Mouse (Mus musculus) induced T-regulatory cell, adult 2 months (primary cell): Measurements from ENCODE around the gene Foxn2.

ENCODE experiments used
- DNase-seq: peaks from one replicate; pipeline ENCODE4 v3.0.0-alpha.2; 2012; ENCODE audit warnings: low read depth

Gene Foxn2

GRCm38 (mm10) chr17:88492107-88492460, 51.6 kb downstream of the Foxn2 start:
- no peak for DNase-seq

GRCm38 (mm10) chr17:88493551-88493950, 53.0 kb downstream of the Foxn2 start:
- DNase-seq = no peak

- DNase-seq = no peak
Observed at GRCm38 (mm10) chr17:88494121-88494771, 53.7 kb downstream of the Foxn2 start.

- no peak for DNase-seq
Observed at GRCm38 (mm10) chr17:88494772-88495132, 54.2 kb downstream of the Foxn2 start.

GRCm38 (mm10) chr17:88498090-88498682, 57.7 kb downstream of the Foxn2 start:
- DNase-seq = no peak

- DNase-seq = no peak
Observed at GRCm38 (mm10) chr17:88504056-88504455, 63.5 kb downstream of the Foxn2 start.

- DNase-seq = no peak
Observed at GRCm38 (mm10) chr17:88505275-88505723, 64.8 kb downstream of the Foxn2 start.

- DNase-seq = no peak
Observed at GRCm38 (mm10) chr17:88505941-88506340, 65.4 kb downstream of the Foxn2 start.

- no peak for DNase-seq
Observed at GRCm38 (mm10) chr17:88507376-88507775, 66.9 kb downstream of the Foxn2 start.

GRCm38 (mm10) chr17:88508846-88509508, 68.5 kb downstream of the Foxn2 start:
- DNase-seq = peak; percentile 45

- DNase-seq = no peak
Observed at GRCm38 (mm10) chr17:88509999-88510398, 69.5 kb downstream of the Foxn2 start.

- DNase-seq = peak; percentile 92
Observed at GRCm38 (mm10) chr17:88511095-88511551, 70.6 kb downstream of the Foxn2 start.

GRCm38 (mm10) chr17:88516477-88516876, 76.0 kb downstream of the Foxn2 start:
- no peak for DNase-seq

GRCm38 (mm10) chr17:88527781-88528180, 87.3 kb downstream of the Foxn2 start:
- peak; percentile 29 for DNase-seq

GRCm38 (mm10) chr17:88529519-88530235, 89.2 kb downstream of the Foxn2 start, which contains the start of gene Ppp1r21:
Ppp1r21 (plus strand) TSS chr17:88530118.
- peak; percentile 96 for DNase-seq

- no peak for DNase-seq
Observed at GRCm38 (mm10) chr17:88530236-88530619, 89.7 kb downstream of the Foxn2 start.

- no peak for DNase-seq
Observed at GRCm38 (mm10) chr17:88530667-88531066, 90.2 kb downstream of the Foxn2 start.

- DNase-seq = no peak
Observed at GRCm38 (mm10) chr17:88531176-88531575, 90.7 kb downstream of the Foxn2 start.

- no peak for DNase-seq
Observed at GRCm38 (mm10) chr17:88537842-88538430, 97.4 kb downstream of the Foxn2 start.
